Mouse (Mus musculus) midbrain, embryonic 11.5 days (tissue): ENCODE data around the gene Cdh20. TPM values are rescaled to one million over a fixed set of nuclear protein-coding genes. Genes with fewer than 3 reads are reported as not detected.
A peak's percentile ranks its signal among the peaks of the same experiment; 100 is the strongest.

ENCODE experiments used
- ATAC-seq: fragments of 200-750 bp; cut with Nextera tagmentation; 2 replicates; pipeline ENCODE4 v1.8.0; 2017; ENCODE audit warnings: moderate TSS enrichment, moderate library complexity; ENCODE audit not compliant: low FRiP score
- DNase-seq: peaks from one replicate; pipeline ENCODE4 v3.0.0; 2015; ENCODE audit warnings: low spot score; ENCODE audit errors: missing footprints
- H3K27ac ChIP-seq: fragments of 300-500 bp; sonication (generic); 2 replicates; pipeline ENCODE4 v1.5.1; 2014; ENCODE audit warnings: low read depth, low read length
- H3K27me3 ChIP-seq: fragments of 300-500 bp; sonication (generic); 2 replicates; pipeline ENCODE4 v1.6.1; 2014; ENCODE audit warnings: mild to moderate bottlenecking, low read length, moderate library complexity, mixed read lengths; ENCODE audit not compliant: control insufficient read depth, insufficient read depth
- H3K36me3 ChIP-seq: fragments of 300-500 bp; sonication (generic); 2 replicates; pipeline ENCODE4 v1.6.1; 2014; ENCODE audit warnings: mild to moderate bottlenecking, low read length, moderate library complexity, mixed read lengths; ENCODE audit not compliant: control insufficient read depth, insufficient read depth
- H3K4me1 ChIP-seq: fragments of 300-500 bp; sonication (generic); 2 replicates; pipeline ENCODE4 v1.6.1; 2014; ENCODE audit warnings: low read length; ENCODE audit not compliant: control insufficient read depth, insufficient read depth
- H3K4me2 ChIP-seq: fragments of 300-500 bp; sonication (generic); 2 replicates; pipeline ENCODE4 v1.6.1; 2014; ENCODE audit warnings: mild to moderate bottlenecking, moderate library complexity
- H3K4me3 ChIP-seq: fragments of 300-500 bp; sonication (generic); 2 replicates; pipeline ENCODE4 v1.5.1; 2014; ENCODE audit warnings: low read depth, low read length
- H3K9ac ChIP-seq: fragments of 300-500 bp; sonication (generic); 2 replicates; pipeline ENCODE4 v1.6.1; 2014; ENCODE audit warnings: low read length
- H3K9me3 ChIP-seq: fragments of 300-500 bp; sonication (generic); 2 replicates; pipeline ENCODE4 v1.6.1; 2016; ENCODE audit warnings: low read length; ENCODE audit not compliant: control insufficient read depth
- WGBS: fragments of 180-500 bp; shearing (Covaris S2); extraction: QIAGEN DNeasy Blood & Tissue Kit; methylation state at CpG from one replicate; pipeline ENCODE4 v1.1.7; 2014; 5-methylcytosine and 5-hydroxymethylcytosine counted together
- polyA plus RNA-seq: library from polyadenylated mRNA; unstranded; fragments of >200 nt; fragmentation: Nextera tagmentation; extraction: Ambion mirVana; gene quantifications from 2 replicates; pipeline ENCODE4 v1.2.1, GENCODE M21; 2014

Gene Cdh20
- polyA plus RNA-seq, 1 experiment from 2014 or later: 0.72 TPM

DNA sequence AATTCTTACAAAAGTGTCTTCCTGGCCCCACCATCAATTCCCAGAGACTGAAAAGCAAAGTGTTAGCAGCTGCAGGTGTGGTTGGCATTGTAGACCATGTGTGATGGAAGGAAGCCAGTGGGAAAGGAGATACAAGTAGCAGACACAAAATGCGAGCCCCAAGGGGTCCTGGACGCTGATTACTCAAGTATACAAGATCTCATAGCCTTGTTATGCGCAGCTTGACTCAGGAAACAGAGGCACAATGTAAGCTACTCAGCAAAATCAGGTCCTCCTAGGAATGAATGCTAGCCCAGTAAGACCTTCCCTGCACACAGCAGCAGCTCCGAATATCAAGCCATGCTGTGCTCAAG, 80.6 kb downstream of the Cdh20 start:
- no peak for DNase-seq

DNA sequence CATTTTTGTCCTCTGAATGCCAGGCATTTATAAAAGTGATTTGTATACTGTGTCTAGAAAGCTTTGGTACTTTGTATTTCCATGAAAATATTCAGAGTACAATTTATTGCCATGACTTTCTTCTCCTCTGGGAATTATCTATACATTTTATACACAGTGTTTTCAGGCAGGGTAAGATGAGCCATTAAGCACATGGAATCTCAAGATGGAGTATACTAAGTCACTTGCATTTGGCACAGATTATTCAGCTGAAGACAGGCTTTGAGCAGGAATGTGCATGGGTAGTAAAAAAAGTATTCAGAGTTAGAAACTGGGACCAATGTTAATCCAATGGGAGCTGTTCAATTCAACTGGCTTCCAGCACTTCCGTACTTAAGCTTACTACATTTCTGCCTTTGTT, 109.1 kb downstream of the Cdh20 start:
- H3K9ac ChIP-seq: no peak overlapping the region
- DNase-seq: no peak
- H3K27ac ChIP-seq: no peak overlapping the region
- 79% methylated on average over 1 of the region's 1 CpGs for WGBS
- no peak for ATAC-seq
- H3K4me1 ChIP-seq: no peaks in the 10 kb centered on the region
- H3K36me3 ChIP-seq: no peaks in the 10 kb centered on the region
- no peaks in the 10 kb centered on the region for H3K27me3 ChIP-seq
- H3K4me3 ChIP-seq: no peak overlapping the region
- H3K4me2 ChIP-seq: no peak overlapping the region
- no peaks in the 10 kb centered on the region for H3K9me3 ChIP-seq

More for the DNA sequence above, 80.6 kb downstream of the Cdh20 start:
- Histone ChIP-seq H3K27ac (no peak overlapping the region), H3K27me3 (no peaks in the 10 kb centered on the region), H3K4me3 (no peak overlapping the region), H3K36me3 (no peaks in the 10 kb centered on the region), H3K9ac (no peak overlapping the region), H3K4me2 (no peak overlapping the region), H3K9me3 (no peaks in the 10 kb centered on the region), H3K4me1 (no peaks in the 10 kb centered on the region; the same call in 1 of the 2 replicates)
- 20% methylated on average over 4 of the region's 4 CpGs for WGBS
- peak; percentile 56 for ATAC-seq

- no peak for DNase-seq
- no peak overlapping the region for H3K4me3 ChIP-seq
- no peak for ATAC-seq
- H3K9me3 ChIP-seq: no peaks in the 10 kb centered on the region
- no peaks in the 10 kb centered on the region for H3K4me1 ChIP-seq
- no peak overlapping the region for H3K4me2 ChIP-seq
- no peak overlapping the region for H3K27ac ChIP-seq
- no peaks in the 10 kb centered on the region for H3K36me3 ChIP-seq
- H3K9ac ChIP-seq: no peak overlapping the region
- no peaks in the 10 kb centered on the region for H3K27me3 ChIP-seq
Measured at GRCm38 (mm10) chr1:104901815-104902214, 133.5 kb downstream of the Cdh20 start.

DNA sequence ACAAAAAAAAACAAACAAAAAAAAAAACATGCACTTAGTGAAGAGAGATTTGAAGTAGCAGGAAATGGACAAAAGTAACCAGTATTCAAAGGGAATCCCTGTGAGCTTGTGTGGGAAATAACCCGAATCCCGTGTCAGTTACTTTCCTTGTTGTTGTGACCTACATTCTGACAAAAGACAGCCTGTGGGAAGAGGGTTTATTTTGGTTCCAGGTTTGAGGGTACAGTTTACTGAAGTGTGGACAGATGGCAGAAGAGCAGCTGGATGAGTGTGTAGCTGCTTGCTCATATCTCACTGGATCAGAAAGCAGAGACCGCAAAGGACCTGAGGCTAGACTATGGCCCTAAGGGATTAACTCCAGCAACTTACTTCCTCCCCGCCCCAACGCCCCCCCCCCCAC, 135.1 kb downstream of the Cdh20 start:
- 69% methylated on average over 5 of the region's 5 CpGs for WGBS
- no peak overlapping the region for H3K4me3 ChIP-seq
- H3K27ac ChIP-seq: no peak overlapping the region
- ATAC-seq: no peak
- no peak overlapping the region for H3K9ac ChIP-seq
- no peaks in the 10 kb centered on the region for H3K4me1 ChIP-seq
- H3K27me3 ChIP-seq: no peaks in the 10 kb centered on the region
- no peak for DNase-seq
- no peaks in the 10 kb centered on the region for H3K36me3 ChIP-seq
- H3K9me3 ChIP-seq: no peaks in the 10 kb centered on the region
- no peak overlapping the region for H3K4me2 ChIP-seq

GRCm38 (mm10) chr1:104912407-104912806, 144.1 kb downstream of the Cdh20 start:
- no peak for DNase-seq
- ATAC-seq: no peak; the same call in 1 of the 2 replicates
- 59% methylated on average over 3 of the region's 3 CpGs for WGBS
- Histone ChIP-seq H3K9ac (no peak overlapping the region), H3K4me3 (no peak overlapping the region), H3K27me3 (no peaks in the 10 kb centered on the region; the same call in 1 of the 2 replicates), H3K9me3 (no peaks in the 10 kb centered on the region), H3K27ac (no peak overlapping the region; the same call in 1 of the 2 replicates), H3K4me2 (no peak overlapping the region), H3K36me3 (no peaks in the 10 kb centered on the region), H3K4me1 (peaks cover 3% of the 10 kb centered on the region)

DNA sequence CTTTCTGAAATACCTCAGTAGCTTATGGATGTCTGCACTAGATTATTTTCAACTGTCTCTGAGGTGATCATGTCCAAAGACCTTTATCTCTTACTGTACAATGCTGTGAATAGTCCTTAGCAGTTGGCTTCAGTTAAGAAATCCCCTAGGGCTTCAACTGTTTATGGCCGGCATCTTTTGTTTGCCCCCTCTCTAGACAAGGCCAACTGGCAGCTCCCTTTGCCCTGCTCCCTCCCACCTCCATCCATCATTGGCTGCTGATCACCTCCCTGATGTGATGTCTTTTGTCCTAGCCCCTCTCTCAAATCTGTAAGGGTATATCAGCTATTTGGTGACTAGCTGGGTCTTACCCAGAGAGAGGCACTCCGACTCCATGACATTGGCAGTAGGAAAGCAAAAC, 148.2 kb downstream of the Cdh20 start:
- no peaks in the 10 kb centered on the region for H3K9me3 ChIP-seq
- WGBS: 27% methylated on average over 2 of the region's 2 CpGs

DNA sequence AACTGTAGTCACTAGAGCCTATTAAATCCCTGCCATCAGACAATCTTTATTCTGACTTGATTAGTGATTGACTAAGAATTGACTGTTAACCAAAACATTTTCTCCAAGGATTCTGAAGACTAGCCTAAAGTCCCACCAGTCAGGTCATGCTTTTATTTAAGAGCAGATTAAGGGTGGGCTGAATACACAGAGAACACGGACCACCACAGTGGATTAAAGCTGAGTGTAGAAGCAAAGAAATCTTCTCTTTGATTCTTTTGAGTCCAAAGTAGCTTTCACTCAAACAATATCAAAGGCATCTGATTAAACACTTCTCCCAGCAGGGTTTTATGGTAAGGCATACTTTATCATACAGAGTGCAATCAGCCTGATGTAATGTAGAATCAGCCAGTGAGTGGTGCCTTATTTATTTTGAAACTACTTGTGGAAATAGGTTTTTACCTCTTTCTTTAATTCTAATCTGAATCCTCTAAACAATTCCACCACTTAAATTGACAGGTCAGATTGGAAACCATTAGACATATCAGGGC, 149.0 kb downstream of the Cdh20 start:
- Histone ChIP-seq H3K9me3 (no peaks in the 10 kb centered on the region), H3K4me3 (no peak overlapping the region), H3K27me3 (no peaks in the 10 kb centered on the region; the same call in 1 of the 2 replicates), H3K9ac (no peak overlapping the region), H3K4me1 (peaks cover 7% of the 10 kb centered on the region), H3K36me3 (no peaks in the 10 kb centered on the region), H3K4me2 (no peak overlapping the region), H3K27ac (no peak overlapping the region)
- DNase-seq (peak; percentile 92), ATAC-seq (peak; percentile 81)
- 16% methylated on average over 1 of the region's 1 CpGs for WGBS

More for the DNA sequence above, 148.2 kb downstream of the Cdh20 start:
- Histone ChIP-seq H3K4me3 (no peak overlapping the region), H3K36me3 (no peaks in the 10 kb centered on the region), H3K9ac (no peak overlapping the region), H3K27me3 (no peaks in the 10 kb centered on the region; the same call in 1 of the 2 replicates), H3K4me2 (no peak overlapping the region), H3K4me1 (peaks cover 7% of the 10 kb centered on the region), H3K27ac (no peak overlapping the region)
- DNase-seq: no peak
- ATAC-seq: peak; percentile 36

DNA sequence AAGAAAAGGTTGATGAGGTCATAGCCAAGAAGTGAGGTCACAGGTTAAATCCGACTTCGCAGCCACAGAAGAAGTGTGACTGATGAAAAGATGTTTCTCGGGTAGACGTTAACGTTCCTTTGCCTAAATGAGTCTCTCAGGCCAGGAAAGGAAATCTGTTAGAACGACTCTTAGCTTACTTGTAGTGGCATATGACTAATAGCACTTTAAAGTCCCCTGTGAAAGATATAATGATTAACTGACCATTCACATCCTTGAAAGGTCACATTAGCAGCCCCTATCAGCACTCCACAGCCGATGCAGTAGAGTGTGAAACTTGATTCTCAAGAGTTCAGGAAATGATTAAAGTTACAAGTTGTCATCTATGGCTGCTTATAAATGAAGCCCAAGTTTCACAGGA, 164.7 kb downstream of the Cdh20 start:
- no peak overlapping the region for H3K27ac ChIP-seq
- WGBS: 73% methylated on average over 7 of the region's 7 CpGs
- no peaks in the 10 kb centered on the region for H3K9me3 ChIP-seq
- H3K4me1 ChIP-seq: no peaks in the 10 kb centered on the region
- H3K4me2 ChIP-seq: no peak overlapping the region
- H3K36me3 ChIP-seq: no peaks in the 10 kb centered on the region
- ATAC-seq (no peak), DNase-seq (no peak)
- H3K9ac ChIP-seq: no peak overlapping the region
- H3K4me3 ChIP-seq: no peak overlapping the region
- no peaks in the 10 kb centered on the region for H3K27me3 ChIP-seq

- ATAC-seq (no peak), DNase-seq (no peak)
- Histone ChIP-seq H3K4me1 (no peaks in the 10 kb centered on the region), H3K27me3 (no peaks in the 10 kb centered on the region), H3K4me3 (no peak overlapping the region), H3K9ac (no peak overlapping the region), H3K9me3 (no peaks in the 10 kb centered on the region), H3K27ac (no peak overlapping the region), H3K36me3 (no peaks in the 10 kb centered on the region), H3K4me2 (no peak overlapping the region)
- 88% methylated on average over 4 of the region's 4 CpGs for WGBS
Measured at GRCm38 (mm10) chr1:104936966-104937365, 168.6 kb downstream of the Cdh20 start.
